Mouse (Mus musculus): ENCODE data around the gene Gm11437.

Gene Gm11437

DNA sequence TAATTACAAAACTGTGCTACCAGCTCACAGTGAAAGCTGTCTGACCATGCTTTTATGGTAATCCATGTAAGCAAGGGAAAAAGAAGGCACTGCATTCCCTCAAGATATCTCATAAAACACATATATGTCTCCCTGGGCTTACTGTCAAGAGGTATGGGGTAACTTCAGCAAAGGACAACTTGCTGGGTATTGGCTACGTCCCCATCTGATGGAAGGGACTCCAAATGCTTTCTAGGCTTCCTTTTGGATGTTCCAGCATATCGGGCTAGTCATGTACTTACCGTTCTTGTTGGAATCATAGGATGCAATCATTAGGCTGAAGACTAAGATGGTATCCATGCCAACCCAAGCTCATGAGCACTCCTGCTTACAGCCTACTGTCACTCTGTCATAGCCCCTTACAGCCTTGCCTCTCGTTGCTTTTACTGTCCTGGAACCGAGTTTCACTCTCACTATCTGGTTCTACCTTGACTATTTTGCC is at the start of gene Gm11437:
TSS of gene Gm11437 (minus strand) at position 431 of the 481 bp plus-strand sequence.
- DNase-seq (ENCODE audit: low spot score) = no peak

DNA sequence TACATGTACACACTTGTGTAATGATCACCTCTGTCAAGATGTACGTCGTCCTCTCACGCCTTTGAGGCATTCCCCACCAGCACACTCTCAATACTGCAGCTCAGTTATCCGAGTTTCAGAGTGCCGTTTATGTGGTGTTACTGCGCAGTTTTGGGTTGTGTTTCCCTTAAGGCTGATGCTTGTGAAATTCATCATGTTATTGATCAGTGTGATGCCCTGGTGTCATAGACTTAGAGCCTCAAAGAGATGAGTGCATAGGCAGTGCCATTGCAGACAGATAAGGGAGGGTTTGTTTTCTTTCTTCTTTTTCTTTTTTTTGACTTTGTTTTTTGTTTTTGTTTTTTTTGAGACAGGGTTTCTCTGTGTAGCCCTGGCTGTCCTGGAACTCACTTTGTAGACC is 43.6 kb upstream of the Gm11437 start:
- no peak for DNase-seq (ENCODE audit: low spot score)

DNA sequence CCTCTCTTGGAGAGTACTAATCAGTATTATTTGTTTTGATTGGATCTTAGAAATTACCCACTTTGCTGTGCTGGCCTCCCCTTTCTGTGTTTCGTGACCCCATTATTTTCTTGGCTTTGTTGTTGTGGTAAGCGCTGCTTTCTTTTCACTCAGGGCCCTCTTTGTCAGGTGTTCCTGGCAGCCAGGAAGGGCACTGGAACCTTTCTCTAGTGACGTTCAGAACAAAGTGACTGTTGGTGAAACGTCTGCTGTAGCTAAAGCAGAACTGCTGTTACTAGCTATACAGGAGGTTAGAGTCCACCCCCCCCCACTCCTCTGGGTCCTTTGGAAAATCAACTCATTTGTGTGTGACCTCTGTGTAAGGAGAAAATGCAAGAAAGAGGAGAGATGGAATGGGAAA is 38.5 kb upstream of the Gm11437 start:
- no peak for DNase-seq (ENCODE audit: low spot score)

DNA sequence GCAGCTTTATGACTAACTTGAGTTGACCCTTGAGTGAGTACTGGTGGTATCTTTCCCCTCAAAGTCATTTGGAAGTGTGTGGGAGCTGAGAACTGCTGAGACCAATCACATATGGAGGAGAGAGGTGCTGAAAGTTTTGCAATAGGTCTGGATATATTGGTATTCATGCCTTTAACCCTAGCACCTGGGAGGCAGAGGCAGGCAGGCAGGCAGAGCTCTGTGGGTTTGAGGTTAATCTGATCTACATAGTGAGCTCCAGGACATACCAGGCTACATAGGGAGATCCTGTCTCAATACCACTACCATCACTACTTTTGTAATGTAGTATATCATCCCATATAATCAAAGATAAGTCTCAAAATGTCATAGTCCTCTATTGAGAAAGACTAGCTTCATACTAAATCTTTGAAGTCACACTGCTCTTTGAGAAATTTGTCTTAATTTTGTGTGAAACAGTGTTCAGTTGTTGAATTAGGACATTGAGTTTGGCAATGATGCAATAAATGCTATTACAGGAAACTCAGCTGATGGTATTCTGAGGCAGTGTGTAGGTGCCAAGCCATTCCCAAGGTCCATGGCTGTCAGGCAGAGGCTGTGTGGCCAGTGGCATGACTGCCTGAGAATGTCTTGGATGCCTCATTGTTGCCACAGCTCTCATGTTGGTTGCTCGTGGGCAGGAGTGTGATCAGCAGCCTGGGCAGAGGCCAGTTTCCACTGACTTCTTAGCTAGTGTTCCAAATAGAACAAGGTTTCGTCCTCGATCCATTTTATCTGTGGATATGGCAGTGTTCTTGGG is 30.5 kb upstream of the Gm11437 start:
- no peak for DNase-seq (ENCODE audit: low spot score)

DNA sequence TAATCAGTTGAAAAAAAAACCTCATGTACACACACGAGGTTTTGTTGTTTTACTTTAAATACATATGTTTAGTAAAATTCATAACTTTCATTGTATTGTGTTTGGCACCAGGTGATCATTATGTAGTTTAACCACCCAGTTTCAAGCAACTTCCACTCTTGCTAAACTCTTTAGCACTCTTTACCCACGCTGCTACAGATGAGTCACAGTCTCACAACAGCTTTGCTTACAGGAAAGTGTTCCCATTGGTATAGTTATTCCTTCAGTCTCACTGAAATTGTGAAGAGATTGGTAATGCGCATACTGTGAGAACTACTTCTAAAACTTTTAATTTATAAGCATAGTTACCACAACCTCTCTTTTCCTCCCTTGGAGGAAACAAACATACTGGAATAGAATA is 27.5 kb upstream of the Gm11437 start:
- DNase-seq (ENCODE audit: low spot score) = no peak

DNA sequence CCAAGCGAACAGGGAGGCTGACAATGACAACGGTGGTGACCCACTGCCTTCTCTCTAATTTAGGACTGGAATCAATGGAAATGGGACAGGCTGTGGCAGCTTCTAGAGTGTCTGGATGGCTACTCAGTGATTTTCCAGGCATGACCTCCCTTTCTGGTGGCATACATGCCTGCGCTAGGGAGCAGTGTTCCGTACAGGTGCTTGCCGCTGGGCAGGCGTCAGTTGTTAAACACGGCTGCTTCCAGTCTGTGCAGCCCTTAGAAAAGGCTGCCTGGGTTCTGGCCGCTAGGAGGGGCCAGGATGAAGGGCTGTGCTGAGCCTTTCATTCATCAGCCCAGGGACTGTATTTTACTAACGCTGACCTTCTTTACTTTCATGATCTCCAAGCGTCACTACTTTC is 26.0 kb upstream of the Gm11437 start:
- no peak for DNase-seq (ENCODE audit: low spot score)

DNA sequence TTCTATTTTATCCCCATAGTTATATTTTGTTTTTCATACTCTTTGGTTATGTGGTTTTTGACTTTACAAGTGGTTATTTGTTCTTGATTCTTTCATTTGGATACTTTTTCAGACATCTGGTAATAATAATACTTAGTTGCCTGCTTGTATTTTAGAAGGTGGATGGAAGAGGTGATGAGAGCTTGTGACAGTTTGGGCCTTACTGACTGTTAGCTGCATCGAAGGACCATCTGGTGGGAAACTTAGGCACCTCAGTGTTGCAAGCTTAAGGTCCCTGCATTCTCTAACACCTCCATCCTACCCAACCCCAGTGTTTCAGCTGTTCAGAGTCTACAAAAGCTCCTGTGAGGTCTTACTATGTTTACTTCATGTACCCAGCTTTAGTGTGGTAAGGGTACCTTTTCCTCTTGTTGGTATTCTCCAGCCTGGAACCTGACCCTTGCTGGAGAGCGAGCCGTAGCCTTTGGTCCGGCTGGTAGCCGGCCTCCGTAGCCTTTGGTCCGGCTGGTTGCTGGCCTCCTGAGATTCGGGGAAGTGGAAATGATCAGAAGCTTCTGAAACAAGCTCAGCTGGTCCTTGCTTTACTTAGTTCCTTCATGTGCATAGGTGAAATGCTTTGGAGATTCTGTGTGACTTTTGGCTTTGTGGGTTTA is 23.4 kb upstream of the Gm11437 start:
- DNase-seq (ENCODE audit: low spot score) = no peak

DNA sequence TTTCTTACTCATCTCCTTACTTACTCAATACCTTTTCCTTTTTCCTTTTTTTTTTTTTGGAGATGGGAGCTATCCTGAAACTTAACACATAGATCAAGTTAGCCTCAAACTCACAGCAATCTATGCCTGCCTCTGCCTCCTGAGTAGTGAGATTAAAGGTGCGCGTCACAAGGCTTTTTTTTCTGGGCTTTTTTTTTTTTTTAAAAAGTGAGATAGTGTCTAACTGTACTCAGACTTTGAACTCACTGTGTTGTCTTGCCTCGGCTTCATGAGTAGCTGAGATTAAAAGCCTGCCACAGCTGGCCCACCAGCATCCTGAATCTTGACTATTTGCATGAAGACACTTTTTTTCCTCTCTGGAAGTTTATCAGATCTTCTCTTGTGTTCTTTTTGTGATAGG is 21.3 kb upstream of the Gm11437 start:
- DNase-seq (ENCODE audit: low spot score) = no peak

DNA sequence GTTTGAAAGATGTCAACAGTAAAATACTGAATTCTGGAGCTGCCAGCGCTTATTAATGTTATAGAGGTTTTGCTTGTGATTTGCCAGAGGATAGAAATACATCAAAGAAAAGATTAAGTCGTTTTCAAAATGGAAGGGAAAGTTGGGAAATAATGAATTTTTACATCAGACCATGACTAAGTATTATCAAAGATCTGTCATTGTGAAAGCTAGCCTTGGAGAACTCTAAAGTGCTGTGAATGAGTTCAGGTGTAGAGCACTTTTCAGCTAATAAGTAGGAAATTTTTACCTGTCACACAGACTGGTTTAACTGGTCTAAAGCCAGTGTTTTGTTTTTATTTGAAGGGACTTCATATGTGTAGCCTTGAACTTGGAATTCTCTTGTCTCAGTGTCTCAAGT is 14.0 kb upstream of the Gm11437 start:
- DNase-seq (ENCODE audit: low spot score) = no peak

DNA sequence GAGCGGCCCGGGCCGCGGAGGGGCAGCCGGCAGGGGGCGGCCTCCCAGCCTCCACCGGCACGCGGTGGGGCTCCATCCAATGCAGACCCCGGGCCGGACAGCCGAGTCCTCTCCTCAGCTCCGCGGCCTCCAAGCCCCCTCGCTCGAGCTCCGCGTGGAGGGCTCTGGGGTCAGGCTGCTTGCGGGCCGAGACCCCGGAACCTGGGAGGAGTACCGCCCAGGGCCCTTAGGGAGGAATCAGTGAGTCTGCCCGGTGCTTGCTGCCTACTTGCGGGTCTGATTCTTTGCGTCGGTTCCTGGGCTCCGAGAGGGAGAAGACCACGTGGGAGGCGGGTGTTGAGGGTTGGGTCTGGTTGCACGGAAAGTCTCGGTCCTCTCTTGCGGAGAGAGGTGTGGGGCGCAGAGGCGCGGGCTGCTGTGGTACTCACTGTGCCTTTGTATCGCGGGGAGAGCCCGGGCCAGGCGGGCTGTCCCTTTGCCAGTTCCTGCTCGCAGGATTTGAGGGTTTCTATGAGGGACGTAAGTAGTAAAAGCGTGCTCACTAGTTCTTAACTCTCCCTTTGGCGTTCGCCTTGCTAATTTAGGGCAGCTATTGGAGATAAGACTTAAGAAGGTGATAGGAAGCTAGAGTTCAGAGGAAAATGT is 12.8 kb upstream of the Gm11437 start:
- DNase-seq (ENCODE audit: low spot score) = peak; percentile 56

DNA sequence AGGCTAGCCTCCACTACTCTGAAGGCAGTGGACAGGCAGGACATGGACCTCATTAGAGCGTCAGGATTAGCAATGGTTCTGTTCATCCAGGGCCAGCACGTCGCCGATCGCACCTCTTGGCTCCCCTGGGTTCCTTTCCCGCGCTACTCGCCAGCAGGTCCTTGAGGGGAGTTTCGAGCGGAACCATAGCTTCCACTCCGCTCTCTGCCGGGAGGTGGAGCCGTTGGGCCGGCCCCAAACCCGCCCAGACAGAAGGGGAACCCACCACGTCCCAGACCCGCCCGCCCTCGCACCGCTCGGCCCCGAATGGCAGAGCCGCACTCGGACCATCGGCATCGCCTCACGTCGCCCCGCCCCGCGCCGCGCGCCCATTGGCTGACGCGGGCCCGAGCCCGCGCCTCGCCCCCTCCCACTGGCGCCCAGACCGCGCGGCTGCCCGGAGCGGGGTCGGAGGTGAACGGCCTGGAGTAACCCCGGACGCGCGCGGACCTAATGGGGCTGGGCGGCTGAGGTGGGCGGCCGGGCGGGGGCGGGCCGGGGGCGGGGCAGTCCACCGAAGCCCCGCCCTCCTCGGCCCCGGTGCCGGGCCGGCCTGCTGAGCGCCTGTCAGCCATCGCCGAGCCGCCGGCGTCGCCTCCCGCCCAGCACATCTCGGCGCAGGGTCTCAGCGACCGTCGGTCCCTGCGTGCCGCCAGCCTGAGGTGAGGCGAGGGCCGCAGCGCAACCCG is 12.1 kb upstream of the Gm11437 start:
- peak; percentile 91 for DNase-seq (ENCODE audit: low spot score)

DNA sequence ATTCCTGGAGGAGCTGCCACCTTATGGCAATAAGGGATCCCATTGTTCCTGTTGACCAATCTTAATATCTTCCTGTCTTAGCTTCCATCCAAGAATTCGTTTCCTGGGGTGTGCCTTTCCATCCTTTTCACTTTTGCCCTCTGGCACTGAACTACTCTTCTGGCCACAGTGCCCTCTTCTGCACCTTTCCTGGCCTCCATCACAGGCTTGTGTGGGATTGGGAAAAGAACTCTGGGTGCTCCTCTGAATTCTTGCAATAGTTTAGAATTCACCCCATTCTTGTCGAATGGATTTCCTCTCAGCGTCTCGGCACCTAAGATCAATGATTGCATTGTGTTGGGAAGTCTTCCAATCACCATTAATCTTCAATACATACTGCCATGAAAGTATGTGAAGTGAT is 11.3 kb upstream of the Gm11437 start:
- DNase-seq (ENCODE audit: low spot score) = no peak

DNA sequence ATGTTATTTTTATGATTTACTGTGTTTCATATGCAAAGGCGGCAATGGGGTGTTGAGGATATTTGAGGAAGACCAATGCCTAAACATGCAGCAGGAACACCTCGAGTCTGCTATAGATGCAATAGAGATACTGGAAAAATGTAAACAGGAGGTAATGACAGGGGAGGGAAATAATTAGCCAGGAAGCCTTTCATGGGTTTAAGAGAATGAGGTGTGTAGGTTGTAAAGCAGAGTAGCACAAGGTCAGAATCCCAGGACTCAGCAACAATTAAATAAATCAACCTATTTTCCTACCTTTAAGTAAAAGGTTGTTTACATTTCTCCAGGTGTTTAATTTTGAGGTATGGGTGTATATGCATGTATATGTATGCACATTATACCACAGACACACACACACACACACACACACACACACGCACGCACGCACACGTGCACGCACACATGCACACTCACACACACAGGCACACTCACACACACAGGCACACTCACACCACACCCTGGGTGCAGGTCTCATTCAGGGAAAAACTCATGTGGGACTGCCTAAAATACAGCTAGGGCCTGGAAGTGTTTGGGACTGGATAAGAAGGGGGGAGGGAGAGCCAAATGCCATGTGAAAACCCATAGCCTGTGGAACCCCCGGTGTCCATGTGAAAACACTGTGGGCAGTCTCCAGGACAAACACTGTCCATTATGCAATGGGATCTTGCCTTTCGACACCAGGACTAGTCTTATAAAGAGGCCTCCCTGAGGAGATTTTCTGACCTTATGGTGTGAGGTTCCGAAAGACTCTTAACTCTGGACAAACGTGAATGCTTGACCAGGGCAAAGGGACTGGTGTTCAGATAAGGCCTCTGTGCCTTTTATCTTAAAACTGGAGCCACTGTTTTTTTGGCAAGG is 5.5 kb upstream of the Gm11437 start:
- DNase-seq (ENCODE audit: low spot score) = no peak

DNA sequence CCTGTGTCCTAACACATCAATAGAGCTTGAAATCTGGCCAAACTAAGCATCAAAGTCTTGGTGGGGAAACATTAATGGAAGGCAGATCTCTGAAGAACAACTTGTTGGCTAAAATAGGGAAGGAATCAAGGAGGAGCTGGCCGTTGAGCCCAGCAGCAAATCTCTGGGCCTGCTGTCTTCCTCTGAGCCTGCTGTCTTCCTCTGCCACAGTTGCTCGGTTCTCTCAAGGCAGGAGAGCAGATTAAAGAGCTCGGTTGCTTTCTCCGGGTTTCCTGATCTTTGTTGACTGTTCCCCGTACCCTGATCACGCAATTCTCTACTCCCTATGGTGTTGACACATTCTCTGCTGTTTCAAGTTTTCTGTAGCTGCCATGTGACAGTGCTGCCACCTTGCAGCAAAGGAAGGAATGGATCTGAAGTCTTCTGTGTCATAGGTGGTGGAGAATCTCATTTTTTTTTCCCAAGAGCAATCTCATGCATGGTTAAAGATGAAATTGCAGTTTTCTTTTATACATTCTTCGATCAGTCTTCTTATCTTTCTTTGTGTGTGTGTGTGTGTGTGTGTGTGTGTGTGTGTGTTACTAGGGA is 1.5 kb upstream of the Gm11437 start:
- DNase-seq (ENCODE audit: low spot score) = no peak

DNA sequence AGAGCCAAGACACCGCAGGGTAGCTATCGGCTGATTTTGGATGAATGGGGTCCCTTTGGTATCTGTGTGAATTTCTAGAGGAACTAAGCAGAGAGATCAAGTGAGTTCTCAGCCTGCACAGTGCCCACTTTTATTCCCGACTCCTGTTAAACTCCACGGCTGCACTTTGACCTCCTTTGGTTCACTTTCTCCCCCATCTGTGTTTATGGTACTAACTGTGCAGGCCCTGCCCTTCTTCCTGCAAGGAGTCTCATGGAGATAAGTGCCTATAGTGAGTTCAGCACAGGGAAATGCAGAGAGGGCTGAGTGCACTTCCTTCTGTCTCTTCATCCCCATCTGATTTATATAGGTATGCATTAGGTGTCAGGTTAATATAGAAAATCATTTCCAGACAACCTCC is 2.7 kb downstream of the Gm11437 start:
- DNase-seq (ENCODE audit: low spot score) = no peak

DNA sequence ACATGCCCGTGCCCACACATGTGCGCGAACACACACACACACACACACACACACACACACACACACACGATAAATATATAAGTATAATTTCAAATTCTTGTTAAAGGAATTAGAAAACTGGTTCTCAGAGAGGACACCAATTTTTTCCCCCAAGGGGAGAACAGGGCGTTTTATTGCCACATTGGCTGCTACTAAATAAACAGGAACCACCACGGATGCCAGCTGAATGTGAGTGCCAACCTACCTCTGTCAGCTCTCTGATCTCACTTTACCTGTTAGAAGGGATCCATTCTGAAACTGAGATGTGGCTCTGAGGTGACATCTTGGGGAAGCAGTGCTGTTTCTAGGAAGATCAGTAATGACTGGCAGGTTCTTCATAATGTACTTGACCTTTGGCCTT is 3.2 kb downstream of the Gm11437 start:
- DNase-seq (ENCODE audit: low spot score) = no peak

DNA sequence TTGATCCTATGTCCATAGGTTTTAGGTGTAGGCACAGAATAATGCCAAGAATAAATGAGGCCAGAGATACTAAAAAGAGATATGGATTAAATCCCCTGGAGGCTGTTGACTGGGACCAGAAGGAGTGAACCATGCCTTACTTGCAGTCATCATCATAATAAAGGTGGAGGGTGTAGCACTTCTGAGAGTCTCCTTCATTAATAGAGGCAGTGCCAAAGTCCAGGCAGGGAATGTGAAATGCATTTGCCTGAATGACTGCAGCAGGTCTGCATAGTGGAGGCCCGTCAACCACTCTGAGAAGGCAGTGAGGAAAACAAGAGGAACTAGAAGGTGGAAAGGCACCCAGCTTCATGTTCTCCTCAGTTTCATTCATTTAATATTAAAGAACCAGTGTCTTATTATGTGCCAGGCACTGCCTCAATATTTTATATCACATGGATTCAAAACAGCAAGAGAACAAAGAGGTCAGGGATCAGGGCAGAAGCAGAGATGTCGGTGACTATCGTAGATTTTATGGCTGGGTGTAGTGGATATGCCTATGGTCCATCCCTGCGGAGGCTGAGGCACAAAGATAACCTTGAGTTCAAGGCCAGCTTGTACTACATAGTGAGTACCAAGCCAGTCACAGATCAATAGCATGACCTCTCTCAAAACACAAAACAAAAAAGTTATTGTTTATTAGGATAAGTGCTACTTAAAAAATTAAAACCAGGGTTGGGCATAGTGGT is 10.6 kb downstream of the Gm11437 start:
- no peak for DNase-seq (ENCODE audit: low spot score)

DNA sequence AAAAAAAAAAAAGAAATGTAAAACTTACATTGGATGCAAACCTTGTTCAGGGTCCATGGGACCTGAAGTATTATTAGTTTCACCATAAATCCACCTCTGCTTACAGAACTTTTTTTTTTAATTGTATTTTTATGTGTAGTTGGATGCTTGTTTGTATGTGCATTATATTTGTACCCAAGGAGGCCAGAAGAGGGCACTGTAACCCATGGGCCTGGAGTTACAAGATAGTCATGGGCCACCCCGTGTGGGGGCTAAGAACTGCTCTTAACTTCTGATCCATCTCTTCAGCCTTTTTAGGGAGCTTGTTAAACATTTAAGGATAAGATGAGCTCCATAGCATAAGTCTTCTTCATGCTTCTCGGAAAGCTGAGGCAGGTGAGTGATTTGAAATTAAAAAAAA is 16.4 kb downstream of the Gm11437 start:
- no peak for DNase-seq (ENCODE audit: low spot score)

DNA sequence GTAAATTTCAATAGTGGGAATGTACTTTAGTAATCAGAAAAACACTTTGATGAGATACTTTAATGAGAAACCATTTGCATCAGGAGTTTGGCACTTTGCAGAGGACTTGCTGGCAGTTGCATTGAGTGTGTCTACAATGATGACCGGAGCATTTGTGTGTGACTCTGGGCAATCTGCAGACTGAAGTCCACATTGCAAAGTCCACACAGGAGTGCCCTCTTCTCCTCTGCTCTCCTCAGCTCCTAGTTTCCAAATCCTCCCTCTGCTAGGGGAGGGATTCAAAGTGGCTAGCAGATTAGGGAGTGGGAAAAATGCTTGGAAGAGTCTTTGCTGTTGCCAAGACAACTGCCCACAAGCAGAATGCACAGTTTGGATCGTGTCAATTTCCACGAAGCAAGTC is 21.2 kb downstream of the Gm11437 start:
- DNase-seq (ENCODE audit: low spot score) = no peak

DNA sequence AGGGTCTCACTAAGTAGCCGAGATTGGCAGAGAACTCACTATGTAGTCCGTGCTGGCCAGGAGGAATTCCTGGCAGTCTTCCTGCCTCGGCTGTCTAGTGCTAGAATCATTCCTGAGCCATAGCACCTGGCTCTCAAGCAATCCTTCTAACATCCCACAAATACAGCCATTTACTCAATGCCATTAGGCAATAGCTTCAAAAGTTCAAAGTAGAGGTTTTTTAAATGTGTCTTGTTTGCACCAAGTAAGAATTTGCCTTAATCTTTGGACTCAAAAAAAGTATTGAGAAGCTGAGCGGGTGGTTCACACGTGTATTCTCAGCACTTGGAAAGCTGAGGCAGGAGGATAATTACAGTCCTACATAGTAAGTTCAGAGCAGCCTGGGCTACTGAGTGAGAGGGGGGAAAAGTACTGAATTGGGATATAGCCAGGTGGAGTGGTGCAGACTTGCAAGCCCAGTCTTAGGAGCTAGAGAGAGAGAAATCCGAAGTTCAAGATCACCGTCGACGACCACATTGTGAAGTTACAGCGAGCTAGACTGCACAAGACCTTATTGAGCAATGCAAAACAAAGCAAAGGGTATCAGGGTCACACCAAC is 22.0 kb downstream of the Gm11437 start:
- no peak for DNase-seq (ENCODE audit: low spot score)

Measured in spleen, adult 12 weeks (tissue).